Mouse (Mus musculus): Measurements from ENCODE around the gene Slc1a2. TPM values are rescaled to one million over a fixed set of nuclear protein-coding genes. Genes with fewer than 3 reads are reported as not detected.

The Slc1a2 gene
- total and polyA plus RNA-seq, 3 experiments = 0.08 TPM; not detected in 2

- no peak for TF ChIP-seq NRF1 (IDR thresholded peaks at IDR 0.05; ENCODE audit: insufficient read depth, low read depth, low read length, poor library complexity, severe bottlenecking)
- no peak for TF ChIP-seq MEF2A (IDR thresholded peaks at IDR 0.05; ENCODE audit: extremely low read depth, insufficient replicate concordance, low read depth, low read length, poor library complexity, severe bottlenecking)
- no peak for TF ChIP-seq GABPA (IDR thresholded peaks at IDR 0.05; ENCODE audit: low read depth, low read length)
- 0 out of 2 replicates have a peak, but pooled peaks have one; percentile 23 for TF ChIP-seq JUND (IDR thresholded peaks at IDR 0.05; ENCODE audit: low read depth, low read length)
- no peak for TF ChIP-seq CHD2 (IDR thresholded peaks at IDR 0.05; ENCODE audit: low read length)
- TF ChIP-seq USF2 (IDR thresholded peaks at IDR 0.05; ENCODE audit: borderline replicate concordance in 1 of 2, insufficient read depth in 1 of 2, low read depth in 1 of 2, low read length in 2 of 2) = no peak
- no peak for TF ChIP-seq CTCF (IDR thresholded peaks at IDR 0.05 in 2 of 3, conservative IDR thresholded peaks at IDR 0.05 in 1 of 3; ENCODE audit: control insufficient read depth in 1 of 3, insufficient read depth in 1 of 3, low read depth in 2 of 3, low read length in 3 of 3, poor library complexity in 1 of 3, severe bottlenecking in 1 of 3)
- TF ChIP-seq MXI1 (IDR thresholded peaks at IDR 0.05; ENCODE audit: low read depth, low read length) = peak; percentile 79
- no peak for TF ChIP-seq CHD1 (IDR thresholded peaks at IDR 0.05; ENCODE audit: low read depth, low read length)
- no peak for TF ChIP-seq ZNF384 (IDR thresholded peaks at IDR 0.05; ENCODE audit: low read depth, low read length)
- peak; percentile 72 for TF ChIP-seq SIN3A (IDR thresholded peaks at IDR 0.05; ENCODE audit: low read length)
- peak; percentile 85 for TF ChIP-seq GATA1 (IDR thresholded peaks at IDR 0.05; ENCODE audit: low read depth, low read length)
- TF ChIP-seq TAL1 (IDR thresholded peaks at IDR 0.05; ENCODE audit: low read length) = peak; percentile 95
- TF ChIP-seq POLR2AphosphoS2 (IDR thresholded peaks at IDR 0.05; ENCODE audit: low read length) = no peak
- no peak; the same call in 1 of the 2 replicates for TF ChIP-seq MYB (IDR thresholded peaks at IDR 0.05; ENCODE audit: low read depth, low read length)
- TF ChIP-seq POLR2A (IDR thresholded peaks at IDR 0.05; ENCODE audit: control insufficient read depth in 1 of 2, insufficient read depth in 1 of 2, low read depth in 1 of 2, low read length in 2 of 2, poor library complexity in 1 of 2) = no peak
- TF ChIP-seq ELF1 (IDR thresholded peaks at IDR 0.05; ENCODE audit: low read depth, low read length) = no peak
Observed at GRCm38 (mm10) chr2:102815289-102815809, 156.9 kb downstream of the Slc1a2 start (continued).

GRCm38 (mm10) chr2:102820225-102820711 is 161.8 kb downstream of the Slc1a2 start:
- no peak overlapping the region for H3K9ac ChIP-seq (ENCODE audit: control insufficient read depth, low read depth, low read length, poor library complexity, severe bottlenecking)
- no peaks in the 10 kb centered on the region; the same call in 1 of the 2 replicates for H3K79me2 ChIP-seq (ENCODE audit: control insufficient read depth, insufficient read depth, low read length, poor library complexity)
- H3K4me3 ChIP-seq (ENCODE audit: control insufficient read depth in 1 of 2, insufficient read depth in 1 of 2, low read depth in 2 of 2, low read length in 2 of 2) = no peak overlapping the region
- DNase-seq (ENCODE audit: low read depth, low spot score) = no peak
- H3K36me3 ChIP-seq (ENCODE audit: control insufficient read depth in 1 of 2, insufficient read depth in 2 of 2, low read length in 2 of 2) = peaks cover 5 to 13% of the 10 kb centered on the region in 2 experiments
- H3K27me3 ChIP-seq (ENCODE audit: control insufficient read depth in 1 of 2, insufficient read depth in 2 of 2, low read length in 2 of 2) = no peaks in the 10 kb centered on the region
- H3K4me1 ChIP-seq (ENCODE audit: control insufficient read depth in 1 of 2, insufficient read depth in 2 of 2, low read length in 2 of 2) = peaks cover 3 to 7% of the 10 kb centered on the region in 2 experiments; a peak in 3 of 4 replicates
- H3K27ac ChIP-seq (ENCODE audit: control insufficient read depth, low read depth, low read length) = no peak overlapping the region
- no peaks in the 10 kb centered on the region for H3K9me3 ChIP-seq (replicated peaks; ENCODE audit: insufficient read depth, low read length)
- TF ChIP-seq TCF12 (IDR thresholded peaks at IDR 0.05; ENCODE audit: low read depth, low read length) = no peak
- no peak for TF ChIP-seq KAT2A (conservative IDR thresholded peaks at IDR 0.05; ENCODE audit: low read depth, low read length)

Measured in MEL (cell line).